Mouse (Mus musculus): ENCODE data around the gene Gpr160. TPM values are rescaled to one million over a fixed set of nuclear protein-coding genes. Genes with fewer than 3 reads are reported as not detected.
"Not testable (repeated sequence)": the region's sequence is repeated elsewhere in the genome, so short reads cannot be mapped to it uniquely, and the experiment has no call there.

Gene Gpr160
- 1 to 10 TPM in 2 of 4 experiments, under 1 TPM in 2; 0.83 to 2.4 (median 0.97) TPM for total RNA-seq (2022)

- peak; percentile 58 for DNase-seq
Observed at GRCm38 (mm10) chr3:30855604-30856458, at the start of gene Gpr160. Gene Gpr160 (plus strand): TSS chr3:30855950.

- DNase-seq, result no peak
Observed at GRCm38 (mm10) chr3:30812881-30813280, 42.9 kb upstream of the Gpr160 start.

GRCm38 (mm10) chr3:30818630-30819125, 37.1 kb upstream of the Gpr160 start:
- DNase-seq, result no peak

- DNase-seq, result no peak
Observed at GRCm38 (mm10) chr3:30822163-30822562, 33.6 kb upstream of the Gpr160 start.

GRCm38 (mm10) chr3:30826069-30826468, 29.7 kb upstream of the Gpr160 start:
- no peak for DNase-seq

GRCm38 (mm10) chr3:30831848-30832606, 23.7 kb upstream of the Gpr160 start:
- DNase-seq, result no peak

GRCm38 (mm10) chr3:30833254-30833653, 22.5 kb upstream of the Gpr160 start:
- no peak for DNase-seq

- DNase-seq, result no peak
Observed at GRCm38 (mm10) chr3:30845755-30846154, 10.0 kb upstream of the Gpr160 start.

GRCm38 (mm10) chr3:30847413-30847812, 8.3 kb upstream of the Gpr160 start:
- DNase-seq, result no peak

- no peak for DNase-seq
Observed at GRCm38 (mm10) chr3:30851422-30851821, 4.3 kb upstream of the Gpr160 start.

- no peak for DNase-seq
Observed at GRCm38 (mm10) chr3:30853596-30853995, 2.2 kb upstream of the Gpr160 start.

- not testable (repeated sequence) for DNase-seq
Observed at GRCm38 (mm10) chr3:30859599-30859998, 3.8 kb downstream of the Gpr160 start.

- no peak for DNase-seq
Observed at GRCm38 (mm10) chr3:30860705-30861104, 5.0 kb downstream of the Gpr160 start.

- no peak for DNase-seq
Observed at GRCm38 (mm10) chr3:30863712-30864435, 8.1 kb downstream of the Gpr160 start.

- DNase-seq, result no peak
Observed at GRCm38 (mm10) chr3:30864640-30865039, 8.9 kb downstream of the Gpr160 start.

- DNase-seq, result peak; percentile 38
Observed at GRCm38 (mm10) chr3:30868176-30868575, 12.4 kb downstream of the Gpr160 start.

- DNase-seq, result no peak
Observed at GRCm38 (mm10) chr3:30868625-30869024, 12.9 kb downstream of the Gpr160 start.

- no peak for DNase-seq
Observed at GRCm38 (mm10) chr3:30869995-30870394, 14.2 kb downstream of the Gpr160 start.

GRCm38 (mm10) chr3:30876709-30877108, 21.0 kb downstream of the Gpr160 start:
- no peak for DNase-seq

- DNase-seq, result no peak
Observed at GRCm38 (mm10) chr3:30887449-30887848, 31.7 kb downstream of the Gpr160 start.

GRCm38 (mm10) chr3:30889014-30889413, 33.3 kb downstream of the Gpr160 start:
- no peak for DNase-seq

GRCm38 (mm10) chr3:30896721-30897120, 41.0 kb downstream of the Gpr160 start:
- no peak for DNase-seq

- DNase-seq, result no peak
Observed at GRCm38 (mm10) chr3:30899407-30899806, 43.7 kb downstream of the Gpr160 start.

Measured in adrenal gland, adult 8-10 months (tissue).